Mouse (Mus musculus): ENCODE data around the gene Rhog. TPM values are rescaled to one million over a fixed set of nuclear protein-coding genes. Genes with fewer than 3 reads are reported as not detected.

Rhog gene
- 12.8 and 17.0 TPM in 2 replicates for total RNA-seq (2014; rRNA removed)
- polyA plus RNA-seq (2015; fragmentation: Nextera tagmentation; extraction: Ambion mirVana), result 22.1 and 22.6 TPM in 2 replicates

DNA sequence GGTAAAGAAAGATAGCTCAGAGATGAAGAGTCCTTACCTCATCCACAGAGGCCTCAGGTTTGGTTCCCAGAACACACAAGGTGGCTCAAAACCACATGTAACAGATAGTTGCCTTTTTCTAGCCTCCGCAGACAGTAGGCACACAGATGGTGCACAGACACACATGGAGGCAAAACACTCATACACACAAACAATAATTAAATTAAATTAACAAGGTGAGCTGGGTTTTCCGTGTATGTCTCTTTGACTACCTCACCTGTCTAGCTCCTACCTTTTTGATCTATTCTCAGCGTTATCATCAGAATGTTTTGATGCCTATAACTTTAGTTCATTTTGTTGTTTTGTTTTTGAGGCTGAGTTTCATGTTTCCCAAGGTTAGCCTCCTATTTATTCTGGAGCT, at the start of gene Rhog:
Gene Rhog, minus strand, starts transcription at position 101 of the 400 bp plus-strand sequence.
- H3K36me3 ChIP-seq (ENCODE audit: insufficient read depth, low read length), result no peaks in the 10 kb centered on the region
- no peak for ATAC-seq
- H3K4me3 ChIP-seq (ENCODE audit: low read length), result no peak within 1 kb of the TSS
- no peak for TF ChIP-seq CTCF (IDR thresholded peaks at IDR 0.05; ENCODE audit: low read depth)
- WGBS, result 82% methylated on average over 3 of the region's 3 CpGs
- H3K9me3 ChIP-seq (ENCODE audit: low read length), result no peaks in the 10 kb centered on the region
- no peak within 1 kb of the TSS for H3K9ac ChIP-seq (replicated peaks; ENCODE audit: low read length)
- no peaks in the 10 kb centered on the region for H3K4me1 ChIP-seq (ENCODE audit: insufficient read depth, low read length)
- DNase-seq (ENCODE audit: low spot score), result no peak
- H3K27me3 ChIP-seq (ENCODE audit: insufficient read depth, low read length), result no peaks in the 10 kb centered on the region
- no peak within 1 kb of the TSS for H3K4me2 ChIP-seq (ENCODE audit: low read depth, low read length)
- H3K27ac ChIP-seq, result no peak within 1 kb of the TSS

DNA sequence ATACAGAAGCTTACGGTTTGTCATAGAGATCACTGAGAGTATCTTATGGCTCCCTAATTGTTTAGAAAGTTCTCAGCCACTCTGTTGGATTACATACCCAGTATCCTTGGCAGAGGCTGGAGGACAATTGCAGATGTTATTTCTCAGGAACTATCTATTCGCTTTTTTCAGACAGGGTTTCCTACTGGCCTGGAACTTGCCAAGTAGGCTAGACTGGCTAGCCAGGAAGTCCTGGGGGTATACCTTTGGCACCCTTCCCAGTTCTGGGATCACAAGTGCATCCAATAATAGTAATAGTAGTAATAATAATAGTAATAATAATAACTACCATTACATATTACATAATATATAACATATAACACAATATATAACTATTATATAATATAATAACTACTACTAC, 49.7 kb upstream of the Rhog start:
- no peak overlapping the region for H3K27ac ChIP-seq
- no peaks in the 10 kb centered on the region for H3K4me1 ChIP-seq (ENCODE audit: insufficient read depth, low read length)
- no peaks in the 10 kb centered on the region for H3K9me3 ChIP-seq (ENCODE audit: low read length)
- H3K4me2 ChIP-seq (ENCODE audit: low read depth, low read length), result no peak overlapping the region
- DNase-seq (ENCODE audit: low spot score) (no peak), ATAC-seq (no peak)
- H3K36me3 ChIP-seq (ENCODE audit: insufficient read depth, low read length), result no peaks in the 10 kb centered on the region
- H3K27me3 ChIP-seq (ENCODE audit: insufficient read depth, low read length), result no peaks in the 10 kb centered on the region
- H3K4me3 ChIP-seq (ENCODE audit: low read length), result no peak overlapping the region
- WGBS, result 86% methylated on average over 2 of the region's 2 CpGs
- no peak for TF ChIP-seq CTCF (IDR thresholded peaks at IDR 0.05; ENCODE audit: low read depth)
- no peak overlapping the region for H3K9ac ChIP-seq (replicated peaks; ENCODE audit: low read length)

DNA sequence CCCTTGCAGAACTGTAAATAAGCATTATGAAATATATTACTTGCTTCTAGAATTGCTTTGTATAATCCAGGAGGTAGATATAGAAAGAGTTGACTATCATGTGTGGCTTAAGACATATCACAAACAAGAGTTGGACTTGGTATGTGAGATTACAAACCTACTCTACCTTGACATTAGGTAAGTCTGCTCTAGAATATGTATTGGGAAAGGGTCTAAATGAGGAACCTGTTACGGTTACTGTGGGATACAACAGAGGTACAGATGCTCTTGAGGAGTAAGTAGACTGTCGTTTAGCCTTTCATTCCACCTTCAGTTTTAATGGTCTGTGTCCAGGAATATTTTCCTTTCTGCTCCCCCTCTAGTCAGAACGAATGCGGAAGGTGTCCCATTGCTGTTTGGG, 46.6 kb upstream of the Rhog start:
- H3K4me1 ChIP-seq (ENCODE audit: insufficient read depth, low read length), result no peaks in the 10 kb centered on the region
- no peak overlapping the region for H3K27ac ChIP-seq
- DNase-seq (ENCODE audit: low spot score), result no peak
- no peak overlapping the region for H3K4me2 ChIP-seq (ENCODE audit: low read depth, low read length)
- TF ChIP-seq CTCF (IDR thresholded peaks at IDR 0.05; ENCODE audit: low read depth), result no peak
- no peak for ATAC-seq
- no peaks in the 10 kb centered on the region for H3K27me3 ChIP-seq (ENCODE audit: insufficient read depth, low read length)
- H3K9ac ChIP-seq (replicated peaks; ENCODE audit: low read length), result no peak overlapping the region
- WGBS, result 95% methylated on average over 4 of the region's 4 CpGs
- no peak overlapping the region for H3K4me3 ChIP-seq (ENCODE audit: low read length)
- H3K36me3 ChIP-seq (ENCODE audit: insufficient read depth, low read length), result no peaks in the 10 kb centered on the region
- H3K9me3 ChIP-seq (ENCODE audit: low read length), result no peaks in the 10 kb centered on the region

DNA sequence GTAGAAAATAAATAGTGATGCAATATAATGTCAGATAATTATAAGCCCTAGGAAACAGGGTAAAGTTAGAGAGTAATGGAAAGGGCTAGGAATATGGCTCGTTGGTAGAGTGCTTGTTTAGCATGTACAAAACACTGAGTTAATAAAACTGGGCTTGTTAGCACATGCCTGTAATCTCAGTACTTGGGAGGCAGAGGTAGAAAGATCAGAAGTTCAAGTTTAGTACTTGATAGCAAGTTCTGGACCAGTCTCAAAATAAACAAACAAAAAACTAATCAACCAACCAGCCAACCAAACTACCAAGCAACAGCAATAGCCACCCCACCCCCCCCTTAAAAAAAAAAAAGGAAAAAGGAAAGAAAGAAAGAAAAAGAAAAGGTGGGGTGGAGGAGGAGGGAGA, 44.9 kb upstream of the Rhog start:
- TF ChIP-seq CTCF (IDR thresholded peaks at IDR 0.05; ENCODE audit: low read depth), result no peak
- no peak for ATAC-seq
- WGBS, result 85% methylated on average over 1 of the region's 1 CpGs
- no peak overlapping the region for H3K4me2 ChIP-seq (ENCODE audit: low read depth, low read length)
- DNase-seq (ENCODE audit: low spot score), result no peak
- H3K9ac ChIP-seq (replicated peaks; ENCODE audit: low read length), result no peak overlapping the region
- H3K36me3 ChIP-seq (ENCODE audit: insufficient read depth, low read length), result no peaks in the 10 kb centered on the region
- H3K27ac ChIP-seq, result no peak overlapping the region
- H3K27me3 ChIP-seq (ENCODE audit: insufficient read depth, low read length), result no peaks in the 10 kb centered on the region
- no peaks in the 10 kb centered on the region for H3K4me1 ChIP-seq (ENCODE audit: insufficient read depth, low read length)
- no peak overlapping the region for H3K4me3 ChIP-seq (ENCODE audit: low read length)
- H3K9me3 ChIP-seq (ENCODE audit: low read length), result no peaks in the 10 kb centered on the region

DNA sequence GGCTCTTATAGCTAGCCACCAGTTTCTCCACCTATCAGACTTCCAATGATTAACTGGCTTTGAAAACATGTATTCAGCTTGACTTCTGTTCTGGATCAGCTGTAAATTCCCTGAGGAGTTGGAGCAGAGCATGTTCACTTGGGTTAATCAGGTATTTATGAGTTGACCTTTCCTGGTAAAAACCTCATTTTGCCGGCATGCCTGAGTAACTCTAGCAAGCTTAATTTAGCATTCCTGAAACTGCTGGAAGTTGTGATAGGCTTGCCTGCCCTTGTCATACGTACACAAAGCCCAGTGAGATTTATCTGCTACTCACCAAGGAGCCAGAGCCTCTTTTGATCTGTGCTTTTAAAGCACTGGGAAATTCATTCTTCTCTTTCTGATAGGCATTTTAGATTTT, 37.4 kb upstream of the Rhog start:
- Histone ChIP-seq H3K36me3 (ENCODE audit: insufficient read depth, low read length) (no peaks in the 10 kb centered on the region), H3K9ac (replicated peaks; ENCODE audit: low read length) (no peak overlapping the region), H3K27ac (no peak overlapping the region), H3K4me2 (ENCODE audit: low read depth, low read length) (no peak overlapping the region), H3K4me3 (ENCODE audit: low read length) (no peak overlapping the region), H3K9me3 (ENCODE audit: low read length) (no peaks in the 10 kb centered on the region), H3K4me1 (ENCODE audit: insufficient read depth, low read length) (no peaks in the 10 kb centered on the region), H3K27me3 (ENCODE audit: insufficient read depth, low read length) (no peaks in the 10 kb centered on the region)
- 17% methylated on average over 2 of the region's 2 CpGs for WGBS
- no peak for ATAC-seq
- DNase-seq (ENCODE audit: low spot score), result no peak
- no peak for TF ChIP-seq CTCF (IDR thresholded peaks at IDR 0.05; ENCODE audit: low read depth)

DNA sequence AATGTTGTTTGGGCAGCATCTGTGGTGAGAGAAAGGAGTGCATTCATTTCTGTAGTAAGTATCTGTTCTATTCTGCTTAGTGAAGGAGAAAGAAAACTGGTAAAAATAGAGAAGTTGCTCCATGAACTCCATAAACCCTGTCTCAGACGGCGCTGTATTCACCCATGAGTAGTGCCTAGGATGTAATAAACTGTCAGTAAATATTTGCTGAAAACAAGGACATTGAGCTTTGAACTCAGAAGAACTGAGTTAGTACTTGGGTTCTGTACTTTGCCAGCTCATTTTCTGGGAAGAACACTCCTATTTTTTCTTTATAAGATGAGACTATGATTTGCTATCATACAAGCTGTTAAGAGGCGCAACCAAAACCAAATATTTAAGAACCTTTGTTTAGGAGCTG, 36.4 kb upstream of the Rhog start:
- Histone ChIP-seq H3K36me3 (ENCODE audit: insufficient read depth, low read length) (no peaks in the 10 kb centered on the region), H3K4me1 (ENCODE audit: insufficient read depth, low read length) (no peaks in the 10 kb centered on the region), H3K9me3 (ENCODE audit: low read length) (no peaks in the 10 kb centered on the region), H3K27ac (no peak overlapping the region), H3K9ac (replicated peaks; ENCODE audit: low read length) (no peak overlapping the region), H3K4me3 (ENCODE audit: low read length) (no peak overlapping the region), H3K4me2 (ENCODE audit: low read depth, low read length) (no peak overlapping the region), H3K27me3 (ENCODE audit: insufficient read depth, low read length) (no peaks in the 10 kb centered on the region)
- no peak for TF ChIP-seq CTCF (IDR thresholded peaks at IDR 0.05; ENCODE audit: low read depth)
- ATAC-seq, result no peak
- no peak for DNase-seq (ENCODE audit: low spot score)
- 90% methylated on average over 3 of the region's 3 CpGs for WGBS

DNA sequence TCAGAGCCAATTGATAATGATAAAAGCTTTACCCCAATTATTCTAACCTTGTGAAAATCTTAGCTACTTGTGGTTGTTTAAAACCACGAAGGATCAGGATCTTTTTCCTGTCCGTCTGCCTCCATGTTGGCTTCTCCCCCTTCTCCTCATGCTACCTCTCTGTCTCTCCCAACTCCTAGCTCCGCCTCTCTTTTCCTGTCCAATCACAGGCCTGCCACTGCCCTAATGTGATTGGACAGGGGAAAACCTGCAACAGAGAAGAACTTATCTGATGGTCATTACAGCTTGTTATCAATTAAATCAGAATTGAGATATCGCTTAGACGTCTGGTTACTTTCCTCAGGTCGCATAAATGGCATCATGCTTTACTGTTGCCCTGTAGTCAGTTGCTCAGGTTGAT, 33.6 kb upstream of the Rhog start:
- Histone ChIP-seq H3K9me3 (ENCODE audit: low read length) (no peaks in the 10 kb centered on the region), H3K4me3 (ENCODE audit: low read length) (no peak overlapping the region), H3K4me2 (ENCODE audit: low read depth, low read length) (no peak overlapping the region), H3K27ac (no peak overlapping the region), H3K27me3 (ENCODE audit: insufficient read depth, low read length) (no peaks in the 10 kb centered on the region), H3K36me3 (ENCODE audit: insufficient read depth, low read length) (no peaks in the 10 kb centered on the region), H3K9ac (replicated peaks; ENCODE audit: low read length) (no peak overlapping the region), H3K4me1 (ENCODE audit: insufficient read depth, low read length) (no peaks in the 10 kb centered on the region)
- 86% methylated on average over 6 of the region's 6 CpGs for WGBS
- no peak for TF ChIP-seq CTCF (IDR thresholded peaks at IDR 0.05; ENCODE audit: low read depth)
- ATAC-seq (no peak), DNase-seq (ENCODE audit: low spot score) (no peak)
